Mouse (Mus musculus) T-helper 17 cell (primary cell): ENCODE results near the gene Samhd1.

Experiments used
- in situ Hi-C, 2 experiments: fragments of 300-600 bp; cut with MboI, MseI; formaldehyde crosslinking; loops; 1 replicate in 1 of 2; 2 replicates in 1 of 2; pipeline ENCODE4 v1.15.1; 2025; ENCODE audit warnings: high pct_unique_total_duplicates in 2 of 2

Gene Samhd1

DNA sequence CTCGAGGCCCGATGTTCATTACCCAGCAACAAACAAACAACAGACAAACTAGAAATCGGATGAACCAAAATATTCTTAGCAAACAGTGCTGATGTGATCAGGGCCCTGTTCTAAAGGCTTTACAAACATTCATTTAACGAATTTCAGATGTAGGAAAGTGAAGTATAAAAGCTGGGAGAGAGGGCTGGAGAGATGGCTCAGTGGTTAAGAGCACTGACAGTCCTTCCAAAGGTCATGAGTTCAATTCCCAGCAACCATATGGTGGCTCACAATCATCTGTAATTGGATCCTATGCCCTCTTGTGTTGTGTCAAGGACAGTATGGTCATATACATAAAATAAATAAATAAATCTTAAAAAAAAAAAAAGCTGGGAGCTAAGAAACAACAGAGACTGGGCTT, 1.1 kb upstream of the Samhd1 start:
- in situ Hi-C loops: no loop called here

- in situ Hi-C loops: no loop called here
Observed at GRCm38 (mm10) chr2:157135529-157136120, 560 bp upstream of the Samhd1 start.

DNA sequence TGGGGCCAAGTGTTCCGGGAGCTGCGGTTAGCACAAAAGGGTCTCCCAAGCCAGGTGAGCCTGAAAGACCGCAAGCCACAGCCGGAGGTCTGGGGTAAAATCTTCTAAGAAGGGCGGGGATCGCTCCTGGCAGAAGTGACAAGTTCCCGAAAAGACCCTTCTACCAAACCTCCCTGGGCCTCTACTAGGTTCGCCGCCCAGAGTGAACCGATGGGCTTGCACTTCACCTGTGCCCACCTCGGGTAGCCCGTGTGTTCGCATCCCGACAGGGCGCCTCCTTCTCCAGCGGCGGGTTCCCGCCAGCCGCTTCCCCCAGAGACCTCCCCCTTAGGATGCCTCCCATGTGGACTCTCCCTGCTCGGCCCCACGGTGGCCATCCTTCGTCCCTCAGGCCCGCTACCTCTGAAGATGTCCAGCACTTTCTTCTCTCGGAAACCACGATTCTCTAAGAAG, 560 bp downstream of the Samhd1 start:
- in situ Hi-C loops: loop anchor here in 1 of 2 experiments (5.0 kb wide), 1 partner anchor 1043 kb away; no protein-coding TSS in a partner anchor

GRCm38 (mm10) chr2:157133769-157134478, 1.1 kb downstream of the Samhd1 start:
- in situ Hi-C loops: loop anchor here in 1 of 2 experiments (5.0 kb wide), 1 partner anchor 1043 kb away; no protein-coding TSS in a partner anchor

- in situ Hi-C loops: loop anchor here in 1 of 2 experiments (5.0 kb wide), 1 partner anchor 1044 kb away; no protein-coding TSS in a partner anchor
Observed at GRCm38 (mm10) chr2:157132686-157133540, 2.2 kb downstream of the Samhd1 start.

DNA sequence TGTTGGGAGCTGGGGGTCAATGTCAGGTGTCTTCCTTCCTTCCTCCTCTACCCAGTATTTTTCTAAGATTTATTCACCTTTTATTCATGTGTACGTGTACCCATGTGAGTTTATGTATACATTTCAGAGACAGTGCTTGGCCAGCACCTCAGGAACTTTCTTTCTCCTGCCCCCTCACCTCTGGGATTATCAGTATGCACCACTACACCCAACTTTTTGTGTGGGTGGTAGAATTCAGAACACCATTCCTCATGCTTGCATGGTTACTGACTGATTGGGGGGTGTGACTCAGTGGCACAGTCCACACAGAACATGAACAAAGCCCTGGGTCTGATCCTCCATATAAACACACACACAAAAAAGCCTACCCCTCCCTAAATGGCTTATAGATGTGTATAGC, 3.0 kb downstream of the Samhd1 start:
- in situ Hi-C loops: loop anchor here in 1 of 2 experiments (5.0 kb wide), 1 partner anchor 1045 kb away; no protein-coding TSS in a partner anchor

GRCm38 (mm10) chr2:157130813-157131514, 4.1 kb downstream of the Samhd1 start:
- in situ Hi-C loops: loop anchor here in 1 of 2 experiments (5.0 kb wide), 1 partner anchor 1046 kb away; no protein-coding TSS in a partner anchor

DNA sequence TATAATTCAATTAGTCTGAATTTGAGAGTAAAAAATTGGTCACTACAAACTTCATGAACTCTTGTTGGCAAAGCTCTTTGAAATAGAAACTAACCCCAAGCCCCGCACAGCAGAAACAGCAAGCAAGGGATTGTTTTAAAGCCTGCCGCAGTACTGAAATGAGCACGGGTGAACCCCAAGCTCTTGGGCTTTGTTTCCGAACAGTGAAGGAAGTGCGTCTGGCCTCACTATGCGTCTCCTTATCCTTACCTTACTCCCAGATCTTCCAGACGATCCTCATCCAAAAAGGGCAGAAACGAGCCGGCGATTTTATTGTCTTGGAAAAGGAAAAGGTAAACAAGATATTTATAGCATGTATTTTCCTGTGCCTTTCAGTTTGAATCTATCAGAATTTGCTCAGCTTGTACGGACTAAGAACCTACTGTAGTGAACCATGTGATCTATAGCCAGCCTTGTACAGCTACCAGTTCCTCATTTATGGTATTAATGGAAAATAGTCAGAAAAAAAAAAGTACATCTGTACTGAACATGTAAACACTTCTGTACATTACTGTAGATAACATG, 5.4 kb downstream of the Samhd1 start:
- in situ Hi-C loops: loop anchor here in 1 of 2 experiments (5.0 kb wide), 2 partner anchors 73 to 1048 kb away; partner anchors contain the start of gene Rbl1

- in situ Hi-C loops: loop anchor here in 1 of 2 experiments (5.0 kb wide), 1 partner anchor 73 kb away; the partner anchor contains the start of gene Rbl1
Observed at GRCm38 (mm10) chr2:157129096-157129495, 6.0 kb downstream of the Samhd1 start.

DNA sequence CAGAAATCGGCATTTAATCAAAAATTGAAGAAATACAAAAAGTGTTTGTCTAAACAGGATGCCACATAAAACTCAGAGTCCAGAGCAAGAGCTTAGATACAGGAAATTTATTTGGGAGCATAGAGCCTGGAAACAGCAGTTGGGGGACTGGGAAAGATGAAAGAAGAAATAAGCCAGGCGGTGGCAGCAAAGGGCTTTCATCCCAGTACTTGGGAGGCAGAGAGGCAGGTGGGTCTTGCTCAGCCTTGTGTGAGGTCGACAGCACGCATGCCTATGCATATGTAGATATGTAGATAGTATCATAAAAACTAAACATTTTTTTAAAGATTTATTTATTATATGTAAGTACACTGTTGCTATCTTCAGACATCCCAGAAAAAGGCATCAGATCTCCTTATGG, 7.0 kb downstream of the Samhd1 start:
- in situ Hi-C loops: loop anchor here in 1 of 2 experiments (5.0 kb wide), 1 partner anchor 74 kb away; the partner anchor contains the start of gene Rbl1

GRCm38 (mm10) chr2:157127370-157127769, 7.7 kb downstream of the Samhd1 start:
- in situ Hi-C loops: loop anchor here in 1 of 2 experiments (5.0 kb wide), 1 partner anchor 75 kb away; the partner anchor contains the start of gene Rbl1

DNA sequence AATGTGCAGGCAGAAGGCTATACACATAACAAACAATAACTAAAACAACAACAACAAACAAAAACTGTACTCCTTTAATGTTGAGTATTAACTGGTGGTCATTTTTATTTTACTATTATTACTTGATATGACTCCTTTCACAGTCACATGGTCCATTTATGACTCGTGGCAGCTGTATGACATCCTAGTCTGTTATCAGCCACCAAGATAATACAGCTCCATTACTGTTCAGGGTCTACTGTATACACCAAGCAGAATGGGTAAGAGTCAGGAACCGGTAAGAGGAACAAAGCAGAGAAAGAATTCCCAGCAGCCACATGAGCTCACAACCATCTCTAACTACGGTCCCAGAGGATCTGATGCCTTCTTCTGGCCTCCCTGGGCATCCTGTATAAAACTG, 9.8 kb downstream of the Samhd1 start:
- in situ Hi-C loops: loop anchor here in 1 of 2 experiments (5.0 kb wide), 1 partner anchor 77 kb away; the partner anchor contains the start of gene Rbl1

DNA sequence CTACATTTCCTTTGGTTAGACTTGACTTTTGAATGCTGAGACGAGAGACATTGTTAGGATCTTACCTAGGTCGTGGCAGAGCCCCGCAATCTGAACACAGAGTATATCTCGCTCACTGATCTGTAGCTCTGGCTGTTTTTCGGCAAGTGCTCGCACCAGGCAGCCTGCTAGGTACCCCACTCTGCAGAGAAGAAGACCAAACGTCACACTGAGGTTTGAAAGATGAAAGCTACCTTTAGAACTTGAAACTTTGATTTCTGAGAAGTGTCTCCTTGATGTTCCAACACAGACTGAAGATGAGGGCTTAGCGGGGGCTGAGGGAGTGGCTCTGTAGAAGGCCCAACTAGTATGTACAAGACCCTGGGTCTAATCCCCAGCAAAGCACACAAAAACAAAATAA, 13.3 kb downstream of the Samhd1 start:
- in situ Hi-C loops: no loop called here

DNA sequence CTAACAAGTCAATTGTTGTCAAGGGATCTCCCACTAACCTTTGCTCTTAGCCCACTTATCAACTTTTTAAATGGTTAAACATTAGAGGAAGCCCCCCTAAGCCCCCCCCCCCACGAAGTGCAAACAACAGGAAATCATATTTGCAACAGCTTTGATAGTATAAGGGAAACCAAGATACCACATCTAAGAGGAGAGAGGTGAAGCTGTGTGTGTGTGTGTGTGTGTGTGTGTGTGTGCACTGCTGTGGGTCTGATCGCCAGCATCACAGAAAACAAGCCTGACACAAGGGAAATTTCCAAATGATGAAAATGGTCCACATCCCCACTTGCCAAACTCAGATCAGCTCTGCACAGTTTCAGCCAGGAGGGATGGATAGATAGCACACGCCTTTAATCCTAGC, 16.0 kb downstream of the Samhd1 start:
- in situ Hi-C loops: no loop called here

GRCm38 (mm10) chr2:157118556-157118955, 16.5 kb downstream of the Samhd1 start:
- in situ Hi-C loops: no loop called here

- in situ Hi-C loops: no loop called here
Observed at GRCm38 (mm10) chr2:157116964-157117363, 18.1 kb downstream of the Samhd1 start.

DNA sequence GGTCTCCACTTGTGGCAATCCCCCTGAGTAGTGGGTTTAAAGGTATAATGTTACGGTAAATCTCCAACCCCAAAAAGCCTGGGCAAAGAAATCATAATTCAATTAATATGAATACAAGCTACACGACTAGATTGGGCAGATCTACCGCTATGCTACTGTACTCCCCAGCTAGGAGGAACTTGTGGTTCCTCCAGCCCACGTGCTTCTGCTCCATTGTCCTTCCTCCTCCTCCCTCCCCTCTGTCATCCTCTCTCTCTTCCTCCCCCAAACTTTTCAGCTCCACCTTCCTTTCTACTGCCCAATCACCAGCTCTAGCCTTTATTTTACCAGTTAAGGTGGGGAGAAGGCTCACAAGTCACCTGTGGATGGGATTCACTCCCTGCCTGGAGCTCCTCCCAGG, 26.8 kb downstream of the Samhd1 start:
- in situ Hi-C loops: no loop called here

DNA sequence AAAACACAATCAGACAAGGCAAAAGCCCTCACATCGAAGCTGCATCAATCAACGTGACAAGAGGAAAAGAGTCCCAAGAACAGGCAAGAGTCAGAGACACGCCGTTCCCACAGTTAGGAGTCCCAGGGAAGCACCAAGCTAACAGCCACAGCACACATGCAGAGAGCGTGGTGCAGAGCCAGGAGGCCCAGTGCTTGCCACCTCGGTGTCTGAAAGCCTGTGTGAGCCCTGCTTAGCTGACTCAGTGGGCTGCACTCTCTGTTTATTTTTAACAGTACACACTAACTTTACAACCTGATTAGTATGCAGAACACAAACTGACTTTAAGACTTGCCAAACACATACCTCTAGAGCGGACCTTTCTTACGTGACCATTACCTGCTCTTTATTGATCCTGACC, 30.6 kb downstream of the Samhd1 start:
- in situ Hi-C loops: no loop called here

DNA sequence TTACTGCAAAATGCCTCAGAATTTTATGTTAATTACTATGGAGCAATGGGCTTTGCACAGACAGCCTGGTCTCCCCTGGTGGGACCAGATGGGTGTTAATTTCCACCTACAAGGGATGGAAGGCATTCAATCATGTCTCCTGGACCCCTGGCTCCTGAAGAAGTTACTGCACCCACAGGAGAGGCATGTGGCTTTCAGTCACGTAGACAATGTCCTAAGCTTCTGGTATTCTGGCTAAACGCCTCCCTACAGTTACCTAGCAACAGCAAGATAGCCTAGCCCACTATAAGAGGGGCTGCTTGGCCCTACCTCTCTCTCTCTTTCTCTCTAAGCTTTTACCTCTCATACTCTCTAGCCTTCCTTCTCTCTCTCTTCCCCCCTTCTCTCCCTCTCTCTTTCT, 32.8 kb downstream of the Samhd1 start:
- in situ Hi-C loops: no loop called here

DNA sequence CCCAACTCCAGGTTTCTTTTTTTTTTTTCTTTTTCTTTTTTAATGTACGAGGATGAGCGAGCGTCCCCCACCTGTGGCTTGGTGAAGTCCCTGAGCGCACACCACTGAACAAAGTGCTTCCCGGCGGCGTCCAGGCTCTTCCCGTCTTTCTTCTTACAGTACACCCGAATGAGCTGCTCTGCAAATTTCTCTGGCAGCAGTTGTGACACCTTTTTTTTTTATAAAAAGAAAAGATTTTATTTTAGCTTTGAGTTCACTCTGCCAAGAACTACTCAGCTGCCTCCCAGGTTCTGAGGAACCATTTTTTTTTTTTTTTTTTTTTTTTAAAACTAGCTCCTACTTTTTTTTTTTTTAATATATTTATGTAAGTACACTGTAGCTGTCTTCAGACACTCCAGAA, 33.4 kb downstream of the Samhd1 start:
- in situ Hi-C loops: no loop called here

GRCm38 (mm10) chr2:157100319-157100605, 34.8 kb downstream of the Samhd1 start:
- in situ Hi-C loops: no loop called here
